Mouse (Mus musculus) cortical plate, adult 2 months (tissue): ENCODE results near the gene Fbxo4. TPM values are rescaled to one million over a fixed set of nuclear protein-coding genes. Genes with fewer than 3 reads are reported as not detected.
A peak's percentile ranks its signal among the peaks of the same experiment; 100 is the strongest.

Experiments used
- H3K27ac ChIP-seq: fragments of 200-500 bp; 2 replicates; pipeline ENCODE4 v1.5.1; 2012; ENCODE audit warnings: low read length, control low read depth, inconsistent platforms; ENCODE audit not compliant: insufficient read depth
- H3K4me1 ChIP-seq: fragments of 200-500 bp; 2 replicates; pipeline ENCODE4 v1.6.1; 2011; ENCODE audit warnings: low read length; ENCODE audit not compliant: control insufficient read depth, insufficient read depth
- H3K4me3 ChIP-seq: fragments of 200-500 bp; 2 replicates; pipeline ENCODE4 v1.5.1; 2011; ENCODE audit warnings: mild to moderate bottlenecking, low read length, control low read depth; ENCODE audit not compliant: insufficient read depth
- CTCF ChIP-seq: fragments of 200-500 bp; IDR thresholded peaks from 2 replicates; pipeline ENCODE4 v1.5.1; 2011; ENCODE audit warnings: mild to moderate bottlenecking, control low read depth, low read length; ENCODE audit not compliant: insufficient read depth; ENCODE audit errors: extremely low read depth
- POLR2A ChIP-seq: fragments of 200-500 bp; IDR thresholded peaks from 2 replicates; pipeline ENCODE4 v1.6.1; 2011; ENCODE audit warnings: mild to moderate bottlenecking, low read length, control low read depth; ENCODE audit not compliant: insufficient read depth; ENCODE audit errors: extremely low read depth
- polyA plus RNA-seq: library from polyadenylated mRNA; depleted of rRNA; stranded (reverse); fragments of >200 nt; gene quantifications from 2 replicates; pipeline ENCODE4 v1.2.3, GENCODE M21; 2012

Gene Fbxo4
- polyA plus RNA-seq, 1 experiment, result 11.6 TPM

GRCm38 (mm10) chr15:4023747-4024146, 44.4 kb upstream of the Fbxo4 start:
- Histone ChIP-seq H3K4me3 (no peak overlapping the region), H3K4me1 (peaks cover 3% of the 10 kb centered on the region; the same call in 1 of the 2 replicates), H3K27ac (no peak overlapping the region)
- TF ChIP-seq CTCF (no peak), POLR2A (no peak)

DNA sequence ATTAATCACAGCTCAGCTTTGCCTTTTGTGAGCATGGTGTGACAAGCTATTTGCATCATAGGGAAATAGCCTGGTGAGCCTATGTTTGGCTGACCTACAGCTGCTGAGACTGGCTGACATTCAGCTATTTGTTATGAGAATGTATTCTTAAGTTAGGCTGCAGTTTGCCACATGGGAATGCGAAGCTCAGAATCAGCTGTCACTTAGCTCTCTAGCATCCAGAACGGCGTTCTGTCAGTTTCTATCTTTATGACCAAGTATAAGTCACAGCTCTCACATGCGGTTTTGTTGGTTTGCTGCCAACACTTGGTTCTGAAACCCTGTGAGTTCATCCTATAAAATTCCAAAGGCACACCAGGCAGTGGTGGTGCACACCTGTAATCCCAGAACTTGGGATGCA, 41.3 kb upstream of the Fbxo4 start:
- Histone ChIP-seq H3K4me3 (no peak overlapping the region), H3K27ac (no peak overlapping the region), H3K4me1 (no peaks in the 10 kb centered on the region)
- TF ChIP-seq CTCF (no peak), POLR2A (no peak)

DNA sequence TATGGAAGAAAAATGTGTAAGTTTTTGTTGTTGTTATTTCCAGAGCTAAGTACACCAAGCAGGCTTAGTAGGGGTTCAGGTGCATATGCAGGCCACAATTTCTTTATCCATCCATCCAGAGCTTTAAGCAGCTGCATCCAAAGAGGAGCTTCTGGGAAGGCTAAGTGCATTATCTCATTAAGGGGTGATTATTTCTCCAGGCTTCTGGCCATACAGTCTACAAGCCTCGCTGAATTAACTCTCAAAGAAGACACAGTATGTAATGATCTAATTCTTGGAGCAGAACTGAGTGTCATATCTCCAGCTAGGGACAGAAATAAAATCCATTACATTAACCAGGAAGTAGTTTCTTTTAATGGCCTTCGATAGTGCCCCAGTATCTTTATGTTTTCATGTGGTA, 34.5 kb upstream of the Fbxo4 start:
- Histone ChIP-seq H3K27ac (no peak overlapping the region), H3K4me3 (no peak overlapping the region)
- no peak for TF ChIP-seq CTCF
- no peak for TF ChIP-seq POLR2A

GRCm38 (mm10) chr15:4000536-4000935, 21.2 kb upstream of the Fbxo4 start:
- no peak overlapping the region for H3K4me3 ChIP-seq
- no peak overlapping the region for H3K27ac ChIP-seq
- no peaks in the 10 kb centered on the region for H3K4me1 ChIP-seq
- TF ChIP-seq CTCF (no peak), POLR2A (no peak)

More for the DNA sequence above, 34.5 kb upstream of the Fbxo4 start:
- H3K4me1 ChIP-seq, result no peaks in the 10 kb centered on the region

- Histone ChIP-seq H3K27ac (no peak overlapping the region), H3K4me3 (no peak overlapping the region), H3K4me1 (no peaks in the 10 kb centered on the region)
- no peak for TF ChIP-seq POLR2A
- TF ChIP-seq CTCF, result no peak
These were observed 19.8 kb upstream of the Fbxo4 start for GRCm38 (mm10) chr15:3999144-3999543.

DNA sequence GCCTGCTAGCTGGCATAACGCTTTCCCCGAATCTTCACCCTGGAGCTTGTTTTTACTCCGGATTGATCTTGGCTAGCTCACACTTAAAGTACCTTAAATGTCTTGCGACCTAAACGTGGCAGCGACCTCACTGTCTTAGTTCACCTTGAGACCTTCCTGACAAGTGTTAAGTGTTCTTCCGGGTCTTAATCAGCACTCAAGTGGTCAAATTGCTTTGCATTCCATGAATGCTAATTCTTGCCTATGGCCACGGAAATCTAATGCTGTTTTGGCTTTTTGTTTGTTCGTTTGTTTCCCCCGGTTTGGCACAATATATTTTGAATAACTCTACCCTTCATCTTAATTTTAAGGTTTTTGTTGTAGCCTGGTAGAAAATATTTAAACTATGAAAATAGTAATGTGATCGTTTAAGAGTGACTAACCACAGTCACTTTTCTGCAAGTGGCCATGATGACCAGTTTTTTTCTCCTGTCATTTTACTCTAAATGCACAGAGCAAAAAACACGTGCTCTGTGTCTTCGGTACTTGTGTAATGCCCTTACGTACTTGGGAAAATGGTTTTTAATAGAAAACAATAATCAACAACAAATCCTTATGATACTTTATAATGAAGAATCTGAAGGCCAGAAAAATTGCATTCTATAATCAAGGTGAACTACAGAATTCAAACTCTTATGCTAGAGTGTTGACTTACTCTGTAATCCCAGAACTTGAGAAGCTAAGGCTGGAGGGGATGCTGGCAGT, 17.1 kb upstream of the Fbxo4 start:
- no peak for TF ChIP-seq CTCF
- no peak for TF ChIP-seq POLR2A
- no peaks in the 10 kb centered on the region for H3K4me1 ChIP-seq
- H3K27ac ChIP-seq, result peak overlapping the region; percentile 91
- peak overlapping the region; percentile 74 for H3K4me3 ChIP-seq

GRCm38 (mm10) chr15:3995448-3996266, 16.3 kb upstream of the Fbxo4 start, which contains the start of gene AW549877:
AW549877 (minus strand) TSS chr15:3995744.
- Histone ChIP-seq H3K4me3 (peak within 1 kb of the TSS; percentile 74), H3K4me1 (no peaks in the 10 kb centered on the region), H3K27ac (peak within 1 kb of the TSS; percentile 95)
- TF ChIP-seq POLR2A, result peak; percentile 87
- TF ChIP-seq CTCF, result no peak

DNA sequence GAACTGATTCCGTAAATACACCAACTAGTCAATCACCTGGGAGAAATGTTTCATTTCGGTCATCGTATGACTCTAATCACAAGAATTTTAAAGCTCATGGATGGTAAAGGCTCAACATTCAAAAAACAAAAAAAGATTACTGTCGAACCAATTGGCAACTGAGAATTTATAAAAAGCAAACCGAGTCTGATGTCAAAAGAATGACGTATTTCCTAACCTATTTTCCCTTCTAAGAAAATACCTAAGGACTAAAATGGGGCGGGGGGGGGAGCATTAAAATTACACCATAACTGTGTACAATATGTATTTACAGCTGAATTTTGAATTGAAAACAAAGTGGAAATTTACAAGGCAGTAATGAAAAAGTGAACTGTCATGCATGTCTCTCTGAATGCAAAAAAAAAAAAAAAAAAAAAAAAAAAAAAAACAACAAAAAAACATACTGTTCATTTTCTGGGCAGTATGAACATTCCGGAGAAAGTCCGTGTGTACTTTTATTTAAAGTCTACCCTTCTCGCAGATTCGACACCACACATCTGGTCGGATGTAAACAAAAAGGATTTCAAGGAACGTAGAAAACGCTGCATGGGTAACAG, 15.6 kb upstream of the Fbxo4 start:
- peak overlapping the region; percentile 95 for H3K27ac ChIP-seq
- peak overlapping the region; percentile 74 for H3K4me3 ChIP-seq
- no peak for TF ChIP-seq POLR2A
- H3K4me1 ChIP-seq, result no peaks in the 10 kb centered on the region

DNA sequence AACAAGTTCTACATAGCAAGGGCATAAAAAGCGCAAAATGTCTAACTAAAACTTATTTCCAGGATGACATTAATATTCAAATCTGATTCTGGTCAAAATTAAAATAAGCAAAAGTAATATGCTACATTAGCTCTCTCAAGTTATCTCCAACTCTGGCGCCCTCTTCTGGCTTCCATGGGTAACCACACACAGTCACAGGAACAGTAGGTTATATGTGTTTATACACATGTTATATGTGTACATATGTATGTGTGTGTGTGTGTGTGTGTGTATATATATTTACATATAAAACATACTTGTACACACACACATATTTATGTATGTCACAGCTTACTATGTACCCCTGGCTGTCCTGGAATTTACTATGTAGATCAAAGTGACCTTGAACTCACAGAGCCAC, 8.6 kb upstream of the Fbxo4 start:
- TF ChIP-seq CTCF, result peak; percentile 28; the same call in 1 of the 2 replicates
- TF ChIP-seq POLR2A, result no peak

DNA sequence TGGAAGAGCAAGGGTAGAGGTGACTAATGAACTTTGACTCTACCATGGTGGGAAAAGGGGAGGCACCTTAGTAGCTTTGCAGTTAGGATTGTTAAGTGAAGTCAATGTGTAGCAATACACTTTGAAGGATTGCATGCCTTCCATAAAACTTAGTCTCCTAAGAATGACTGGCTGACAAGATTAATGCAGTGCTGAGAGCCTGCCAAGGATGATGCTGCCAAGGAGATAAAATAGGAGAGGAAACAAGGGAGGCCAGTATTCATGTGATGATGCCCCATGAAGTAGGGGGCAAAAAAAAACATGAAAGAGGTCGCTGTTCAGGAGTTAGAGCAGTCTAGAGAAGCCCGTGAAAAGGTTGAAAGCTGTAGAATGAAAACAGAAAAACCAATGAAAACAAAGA, 5.5 kb upstream of the Fbxo4 start:
- Histone ChIP-seq H3K4me3 (no peak overlapping the region), H3K4me1 (no peaks in the 10 kb centered on the region), H3K27ac (no peak overlapping the region)
- TF ChIP-seq CTCF, result no peak
- TF ChIP-seq POLR2A, result no peak

More for the DNA sequence above, 8.6 kb upstream of the Fbxo4 start:
- Histone ChIP-seq H3K4me3 (no peak overlapping the region), H3K27ac (no peak overlapping the region), H3K4me1 (no peaks in the 10 kb centered on the region)
